Mouse (Mus musculus) heart, postnatal 4 days (tissue): ENCODE results near the gene Asb15. TPM values are rescaled to one million over a fixed set of nuclear protein-coding genes. Genes with fewer than 3 reads are reported as not detected.
A peak's percentile ranks its signal among the peaks of the same experiment; 100 is the strongest.

Experiments used
- DNase-seq: peaks from one replicate; pipeline ENCODE4 v3.0.0; 2021
- total RNA-seq, 2 experiments: library from RNA; stranded (reverse); gene quantifications; 2 replicates each; pipeline ENCODE4 v1.2.3; 2021

Asb15 gene
- total RNA-seq, 2 experiments from 2014 or later, result 6.2 to 6.3 TPM

GRCm38 (mm10) chr6:24568963-24569362 lies 41.0 kb downstream of the Asb15 start:
- DNase-seq, result no peak

- DNase-seq, result no peak
These were observed 41.8 kb downstream of the Asb15 start for GRCm38 (mm10) chr6:24569711-24570110.

- no peak for DNase-seq
These were observed 42.3 kb downstream of the Asb15 start for GRCm38 (mm10) chr6:24570278-24570677.

- DNase-seq, result no peak
These were observed 43.2 kb downstream of the Asb15 start for GRCm38 (mm10) chr6:24571126-24571525.

GRCm38 (mm10) chr6:24572431-24572830 lies 44.5 kb downstream of the Asb15 start:
- no peak for DNase-seq

- DNase-seq, result no peak
These were observed 45.4 kb downstream of the Asb15 start for GRCm38 (mm10) chr6:24573319-24573718.

GRCm38 (mm10) chr6:24583456-24583855 lies 55.5 kb downstream of the Asb15 start:
- no peak for DNase-seq

- DNase-seq, result peak; percentile 28
These were observed 57.7 kb downstream of the Asb15 start for GRCm38 (mm10) chr6:24585431-24586310.

GRCm38 (mm10) chr6:24586885-24587284 lies 58.9 kb downstream of the Asb15 start:
- DNase-seq, result peak; percentile 77

- no peak for DNase-seq
These were observed 62.3 kb downstream of the Asb15 start for GRCm38 (mm10) chr6:24590282-24590681.

- DNase-seq, result no peak
These were observed 63.7 kb downstream of the Asb15 start for GRCm38 (mm10) chr6:24591525-24592218.

- peak; percentile 84 for DNase-seq
These were observed 69.6 kb downstream of the Asb15 start, which contains the start of gene Lmod2 for GRCm38 (mm10) chr6:24597500-24597899. Lmod2 (plus strand) TSS chr6:24597762.

GRCm38 (mm10) chr6:24599179-24599578 lies 71.2 kb downstream of the Asb15 start:
- DNase-seq, result no peak

GRCm38 (mm10) chr6:24599639-24600038 lies 71.7 kb downstream of the Asb15 start:
- DNase-seq, result no peak

GRCm38 (mm10) chr6:24600134-24600533 lies 72.2 kb downstream of the Asb15 start:
- DNase-seq, result no peak

- no peak for DNase-seq
These were observed 72.8 kb downstream of the Asb15 start for GRCm38 (mm10) chr6:24600726-24601125.

- no peak for DNase-seq
These were observed 73.7 kb downstream of the Asb15 start for GRCm38 (mm10) chr6:24601668-24602067.

GRCm38 (mm10) chr6:24602351-24602750 lies 74.4 kb downstream of the Asb15 start:
- DNase-seq, result no peak

GRCm38 (mm10) chr6:24602993-24603392 lies 75.0 kb downstream of the Asb15 start:
- no peak for DNase-seq

- no peak for DNase-seq
These were observed 76.3 kb downstream of the Asb15 start for GRCm38 (mm10) chr6:24604289-24604688.

GRCm38 (mm10) chr6:24605631-24606030 lies 77.7 kb downstream of the Asb15 start:
- DNase-seq, result no peak

- DNase-seq, result no peak
These were observed 78.6 kb downstream of the Asb15 start for GRCm38 (mm10) chr6:24606512-24606911.

GRCm38 (mm10) chr6:24607531-24607930 lies 79.6 kb downstream of the Asb15 start:
- no peak for DNase-seq

- no peak for DNase-seq
These were observed 80.2 kb downstream of the Asb15 start for GRCm38 (mm10) chr6:24608129-24608528.
